Mouse (Mus musculus) CH12.LX (cell line): Measurements from ENCODE around the gene Slamf1. TPM values are rescaled to one million over a fixed set of nuclear protein-coding genes. Genes with fewer than 3 reads are reported as not detected.

Experiments
- DNase-seq: peaks from one replicate; pipeline ENCODE4 v3.0.0-alpha.2; 2013; ENCODE audit errors: extremely low read depth
- H3K27ac ChIP-seq: 2 replicates; pipeline ENCODE4 v1.5.1; 2012; ENCODE audit warnings: low read depth, mild to moderate bottlenecking, control low read depth, moderate library complexity; ENCODE audit not compliant: insufficient read depth
- H3K27me3 ChIP-seq: replicated peaks from 2 replicates; pipeline ENCODE3; 2012; ENCODE audit warnings: inconsistent platforms
- H3K36me3 ChIP-seq, 2 experiments: replicated peaks in 1 of 2; 2 replicates each; pipeline versions ENCODE3 to v1.6.1; 2012; ENCODE audit warnings: inconsistent platforms in 1 of 2, low read length in 1 of 2, mild to moderate bottlenecking in 1 of 2, mixed read lengths in 1 of 2, moderate library complexity in 1 of 2; ENCODE audit not compliant: control insufficient read depth in 1 of 2, insufficient read depth in 1 of 2
- H3K4me1 ChIP-seq, 2 experiments: 2 replicates each; pipeline ENCODE4 v1.6.1; 2012; ENCODE audit warnings: inconsistent platforms in 1 of 2, moderate library complexity in 1 of 2; ENCODE audit not compliant: insufficient read depth in 2 of 2, control insufficient read depth in 1 of 2
- H3K4me2 ChIP-seq: 2 replicates; pipeline ENCODE4 v1.6.1; 2012; ENCODE audit warnings: low read depth, mild to moderate bottlenecking, control low read depth; ENCODE audit not compliant: poor library complexity, insufficient read depth, severe bottlenecking
- H3K4me3 ChIP-seq, 3 experiments: fragments of 150-350 bp in 1 of 3; sonication (generic) in 1 of 3; replicated peaks in 1 of 3; 2 replicates each; pipeline versions ENCODE3 to v1.5.1; 2011 to 2012; ENCODE audit warnings: low read depth in 2 of 3, low read length in 2 of 3, mild to moderate bottlenecking in 2 of 3, moderate library complexity in 2 of 3, control low read depth in 1 of 3, improper control_type of control experiment in 1 of 3, inconsistent platforms in 1 of 3, mixed read lengths in 1 of 3; ENCODE audit not compliant: poor library complexity in 1 of 3
- H3K79me2 ChIP-seq: replicated peaks from 2 replicates; pipeline ENCODE4 v1.6.1; 2012; ENCODE audit warnings: mild to moderate bottlenecking, moderate library complexity; ENCODE audit not compliant: control insufficient read depth, poor library complexity, insufficient read depth, severe bottlenecking; ENCODE audit errors: extremely low read depth
- H3K9ac ChIP-seq: 2 replicates; pipeline ENCODE4 v1.6.1; 2012; ENCODE audit warnings: low read depth, mild to moderate bottlenecking, control low read depth, moderate library complexity; ENCODE audit not compliant: insufficient read depth
- H3K9me3 ChIP-seq: replicated peaks from 2 replicates; pipeline ENCODE3; 2012; ENCODE audit warnings: low read length, inconsistent platforms, mixed read lengths
- BHLHE40 ChIP-seq: IDR thresholded peaks from 2 replicates; pipeline ENCODE4 v1.6.1; 2011; ENCODE audit warnings: mild to moderate bottlenecking, low read depth, low read length, improper control_type of control experiment
- CHD1 ChIP-seq: IDR thresholded peaks from 2 replicates; pipeline ENCODE4 v1.6.1; 2012; ENCODE audit warnings: low read depth, low read length, improper control_type of control experiment, inconsistent platforms
- CTCF ChIP-seq, 2 experiments: IDR thresholded peaks in 1 of 2; conservative IDR thresholded peaks in 1 of 2; 2 replicates each; pipeline ENCODE4 v1.5.1; 2011 to 2012; ENCODE audit warnings: low read depth in 2 of 2, low read length in 2 of 2, improper control_type of control experiment in 1 of 2, inconsistent platforms in 1 of 2, mild to moderate bottlenecking in 1 of 2, moderate library complexity in 1 of 2
- E2F4 ChIP-seq: IDR thresholded peaks from 2 replicates; pipeline ENCODE4 v1.6.1; 2011; ENCODE audit warnings: low read depth, low read length, improper control_type of control experiment; ENCODE audit not compliant: insufficient replicate concordance
- GABPA ChIP-seq: IDR thresholded peaks from 2 replicates; pipeline ENCODE4 v1.6.1; 2012; ENCODE audit warnings: low read depth, low read length, improper control_type of control experiment, inconsistent platforms; ENCODE audit not compliant: insufficient replicate concordance
- IRF4 ChIP-seq: IDR thresholded peaks from 2 replicates; pipeline ENCODE4 v1.6.1; 2014; ENCODE audit warnings: low read depth, mild to moderate bottlenecking, inconsistent platforms, low read length, improper control_type of control experiment
- JUND ChIP-seq: conservative IDR thresholded peaks from 2 replicates; pipeline ENCODE4 v1.6.1; 2011; ENCODE audit warnings: low read depth, low read length, improper control_type of control experiment
- MXI1 ChIP-seq: IDR thresholded peaks from 2 replicates; pipeline ENCODE4 v1.6.1; 2011; ENCODE audit warnings: mild to moderate bottlenecking, low read depth, low read length, improper control_type of control experiment
- MYC ChIP-seq: IDR thresholded peaks from 2 replicates; pipeline ENCODE4 v1.6.1; 2011; ENCODE audit warnings: low read depth, mild to moderate bottlenecking, improper control_type of control experiment, low read length
- NELFE ChIP-seq: IDR thresholded peaks from 2 replicates; pipeline ENCODE4 v1.6.1; 2011; ENCODE audit warnings: low read depth, low read length, improper control_type of control experiment
- POLR2A ChIP-seq: IDR thresholded peaks from 2 replicates; pipeline ENCODE4 v1.6.1; 2011; ENCODE audit warnings: low read depth, mild to moderate bottlenecking, improper control_type of control experiment, low read length
- RAD21 ChIP-seq: IDR thresholded peaks from 2 replicates; pipeline ENCODE4 v1.6.1; 2011; ENCODE audit warnings: low read depth, mild to moderate bottlenecking, low read length, improper control_type of control experiment, moderate library complexity
- RCOR1 ChIP-seq: conservative IDR thresholded peaks from 2 replicates; pipeline ENCODE4 v1.6.1; 2012; ENCODE audit warnings: low read depth, mild to moderate bottlenecking, inconsistent platforms, low read length, improper control_type of control experiment
- SMC3 ChIP-seq: IDR thresholded peaks from 2 replicates; pipeline ENCODE4 v1.6.1; 2011; ENCODE audit warnings: low read depth, low read length, improper control_type of control experiment
- ZC3H11A ChIP-seq: IDR thresholded peaks from 2 replicates; pipeline ENCODE4 v1.6.1; 2012; ENCODE audit warnings: low read depth, mild to moderate bottlenecking, inconsistent platforms, low read length, improper control_type of control experiment
- ZMIZ1 ChIP-seq: IDR thresholded peaks from 2 replicates; pipeline ENCODE4 v1.6.1; 2012; ENCODE audit warnings: low read depth, mild to moderate bottlenecking, inconsistent platforms, low read length, improper control_type of control experiment
- dilution Hi-C: fragments of 300-500 bp; cut with MboI; formaldehyde crosslinking; loops from 2 replicates; pipeline ENCODE4 v1.14.3; 2020; ENCODE audit warnings: low sequenced_read_pairs; ENCODE audit not compliant: extremely low pct_unique_long_range_greater_than_20kb, extremely low pct_ligation_motif_present
- in situ Hi-C: fragments of 300-500 bp; cut with MboI; formaldehyde crosslinking; loops from 3 replicates; pipeline ENCODE4 v1.14.3; 2019; ENCODE audit warnings: low sequenced_read_pairs, low pct_ligation_motif_present, low pct_unique_long_range_greater_than_20kb, mixed read lengths
- polyA plus RNA-seq: library from polyadenylated mRNA; unstranded; fragments of >175 nt; gene quantifications from 2 replicates; pipeline ENCODE4 v1.2.1, GENCODE M21; 2012; ENCODE audit warnings: low read depth; ENCODE audit not compliant: insufficient read length
- total RNA-seq, 2 experiments: library from RNA; depleted of rRNA; stranded (reverse); fragments of 300-350 nt in 1 of 2; fragments of >200 nt in 1 of 2; gene quantifications; 2 replicates each; pipeline ENCODE4 v1.2.3; 2012 to 2014

The Slamf1 gene
- total and polyA plus RNA-seq, 3 experiments = 0.38 to 0.81 (median 0.80) TPM

GRCm38 (mm10) chr1:171821331-171821730 lies 54.4 kb downstream of the Slamf1 start:
- TF ChIP-seq ZMIZ1 = no peak
- no peak for TF ChIP-seq MXI1
- TF ChIP-seq CHD1 = no peak
- no peak for TF ChIP-seq E2F4
- no peak for TF ChIP-seq ZC3H11A
- no peak for TF ChIP-seq IRF4
- no peak for TF ChIP-seq MYC
- TF ChIP-seq NELFE = no peak
- TF ChIP-seq BHLHE40 = no peak
- TF ChIP-seq GABPA = no peak
- Histone ChIP-seq H3K27me3 (no peaks in the 10 kb centered on the region), H3K27ac (no peak overlapping the region), H3K4me1 (peaks cover 2 to 26% of the 10 kb centered on the region in 2 experiments; a peak in 3 of 4 replicates), H3K36me3 (no peaks in the 10 kb centered on the region), H3K9me3 (peaks cover 5% of the 10 kb centered on the region), H3K4me2 (no peak overlapping the region), H3K4me3 (no peak overlapping the region), H3K9ac (no peak overlapping the region), H3K79me2 (no peaks in the 10 kb centered on the region)
- dilution Hi-C loops (no loop called here), in situ Hi-C loops (loop anchor here (25.0 kb wide), 1 partner anchor 491 kb away; no protein-coding TSS in a partner anchor)
- DNase-seq = no peak

- H3K4me3 ChIP-seq = peak overlapping the region in 1 of 3 experiments; percentile 32
- DNase-seq = peak; percentile 50
- 0 out of 2 replicates have a peak, but pooled peaks have one; percentile 6 for TF ChIP-seq JUND
- TF ChIP-seq POLR2A = no peak
- TF ChIP-seq CTCF (conservative IDR thresholded peaks at IDR 0.05 in 1 of 2, IDR thresholded peaks at IDR 0.05 in 1 of 2; ENCODE audit: low read depth in 2 of 2, low read length in 2 of 2) = peak; percentile 29 to 74; a peak in 3 of 4 replicates
- peak; percentile 53 for TF ChIP-seq RAD21
- peak; percentile 64 for TF ChIP-seq IRF4
- TF ChIP-seq RCOR1 = no peak
- 0 out of 2 replicates have a peak, but pooled peaks have one; percentile 3 for TF ChIP-seq NELFE
- TF ChIP-seq SMC3 = peak; percentile 71
- no peaks in the 10 kb centered on the region for H3K27me3 ChIP-seq
- no peaks in the 10 kb centered on the region for H3K79me2 ChIP-seq
- peaks cover 7% of the 10 kb centered on the region for H3K9me3 ChIP-seq
- no peaks in the 10 kb centered on the region for H3K36me3 ChIP-seq
- H3K4me1 ChIP-seq = peaks cover 2 to 31% of the 10 kb centered on the region in 2 experiments; a peak in 3 of 4 replicates
- H3K4me2 ChIP-seq = peak overlapping the region; percentile 81
- H3K27ac ChIP-seq = no peak overlapping the region
- dilution Hi-C loops = no loop called here
- in situ Hi-C loops = loop anchor here (5.0 kb wide), 1 partner anchor 177 kb away; no protein-coding TSS in a partner anchor
- no peak overlapping the region; the same call in 1 of the 2 replicates for H3K9ac ChIP-seq
These were observed 58.5 kb downstream of the Slamf1 start for GRCm38 (mm10) chr1:171825462-171825861.
